Mouse (Mus musculus): ENCODE data around the gene Hdac9.

DNA sequence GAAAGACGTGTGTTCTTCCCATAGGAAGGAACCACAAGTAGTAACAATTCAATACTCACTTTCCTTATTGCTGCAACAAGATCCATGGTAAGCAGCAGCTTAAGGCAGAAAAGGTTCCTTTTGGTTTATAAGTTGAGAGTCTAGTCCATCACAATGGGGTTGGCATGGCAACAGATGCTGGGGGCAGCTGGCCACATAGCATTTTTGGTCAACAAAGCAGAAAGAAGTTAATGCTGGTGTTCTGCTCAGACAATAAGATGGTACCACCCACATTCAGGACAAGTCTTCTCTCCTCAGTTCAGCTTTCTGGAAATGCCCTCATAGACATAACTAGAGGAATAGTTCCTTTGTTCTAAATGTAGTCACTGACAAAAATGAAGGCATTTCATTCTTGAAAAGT, at the start of gene Hdac9:
- TF ChIP-seq CTCF (IDR thresholded peaks at IDR 0.05; ENCODE audit: low read depth, low read length): no peak
- TF ChIP-seq TAL1 (conservative IDR thresholded peaks at IDR 0.05; ENCODE audit: low read depth, low read length): no peak
- no peak for TF ChIP-seq POLR2AphosphoS5 (IDR thresholded peaks at IDR 0.05; ENCODE audit: insufficient replicate concordance, low read depth, low read length)
- no peak for TF ChIP-seq GATA1 (IDR thresholded peaks at IDR 0.05; ENCODE audit: borderline replicate concordance, low read length)
- no peak for TF ChIP-seq GATA2 (IDR thresholded peaks at IDR 0.05; ENCODE audit: borderline replicate concordance, low read depth, low read length)
